Mouse (Mus musculus): Measurements from ENCODE around the gene Mdc1. TPM values are rescaled to one million over a fixed set of nuclear protein-coding genes. Genes with fewer than 3 reads are reported as not detected.
A peak's percentile ranks its signal among the peaks of the same experiment; 100 is the strongest.
"Not testable (repeated sequence)": the region's sequence is repeated elsewhere in the genome, so short reads cannot be mapped to it uniquely, and the experiment has no call there.

The Mdc1 gene
- total RNA-seq, 2 experiments from 2014 or later: 15.8 to 16.2 TPM

DNA sequence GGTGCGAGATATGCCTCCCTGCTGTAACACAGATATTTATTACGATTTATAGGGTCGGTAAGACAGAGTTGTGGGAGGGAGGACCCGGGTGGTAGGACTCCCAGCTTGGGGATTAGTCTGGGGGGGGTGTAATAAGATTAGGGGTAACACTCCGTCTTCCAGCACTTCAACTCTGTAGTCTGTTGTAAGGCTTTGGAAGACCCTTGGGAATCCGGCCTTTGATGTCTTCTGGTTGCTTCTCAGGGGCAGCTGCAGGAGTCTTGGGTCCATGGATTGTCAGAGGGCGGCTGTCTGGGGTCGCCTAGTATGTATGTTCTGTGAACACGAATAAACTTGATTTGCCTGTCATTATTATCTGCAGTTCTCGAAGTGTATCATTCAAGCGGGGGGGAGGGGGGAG, 18.8 kb upstream of the Mdc1 start:
- DNase-seq (ENCODE audit: low spot score in 2 of 2): no peak

DNA sequence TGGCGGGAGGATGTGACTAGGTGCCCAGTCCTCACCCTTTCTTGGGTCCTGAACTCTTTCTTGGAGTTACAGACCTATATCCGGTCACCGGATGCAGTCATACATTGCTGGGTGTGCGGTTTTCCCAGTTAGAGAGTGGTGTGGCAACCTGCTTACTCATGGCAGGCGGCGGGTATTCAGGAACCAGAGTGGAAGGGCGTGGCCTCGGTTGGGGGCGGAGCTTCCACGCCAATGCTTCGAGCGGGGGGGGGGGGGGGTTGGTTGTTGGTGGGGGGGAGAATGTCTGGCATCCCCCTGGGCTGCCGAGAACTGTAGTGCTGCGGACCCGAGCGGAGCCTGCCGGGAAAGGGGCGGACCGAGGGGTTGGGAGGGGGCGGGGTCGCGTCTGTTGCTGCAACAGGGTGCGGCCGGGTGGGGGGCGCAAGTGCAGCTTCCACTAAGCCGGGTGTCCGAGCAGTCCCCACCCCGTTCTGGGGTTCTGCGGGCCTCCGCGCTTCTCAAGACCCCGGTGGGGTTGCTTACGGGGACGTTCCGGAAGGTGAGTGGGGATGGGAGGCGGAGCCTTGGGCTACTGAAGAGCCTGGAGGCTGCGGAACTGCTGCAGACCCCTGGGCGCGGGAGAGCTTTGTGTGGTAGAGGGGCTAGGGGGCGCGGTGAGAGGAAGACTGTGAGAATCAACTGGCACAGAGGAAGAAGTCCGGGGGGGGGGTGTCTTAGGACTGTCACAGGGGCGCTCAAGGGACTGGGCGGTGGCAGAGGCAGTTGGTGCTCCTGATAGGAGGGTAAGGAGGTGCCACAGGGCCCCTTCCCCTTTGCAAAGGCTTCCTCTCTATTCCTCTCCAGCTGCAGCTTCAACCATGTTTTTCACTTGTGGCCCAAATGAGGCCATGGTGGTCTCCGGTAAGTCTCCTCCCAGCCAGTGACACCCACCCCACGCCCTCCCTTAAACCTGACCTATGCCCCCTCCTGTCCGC, 18.1 kb upstream of the Mdc1 start, which contains the start of gene Flot1:
Flot1 (plus strand) TSS at position 267 of the 974 bp plus-strand sequence.
- DNase-seq (ENCODE audit: low spot score in 2 of 2): peak; percentile 71 to 83

DNA sequence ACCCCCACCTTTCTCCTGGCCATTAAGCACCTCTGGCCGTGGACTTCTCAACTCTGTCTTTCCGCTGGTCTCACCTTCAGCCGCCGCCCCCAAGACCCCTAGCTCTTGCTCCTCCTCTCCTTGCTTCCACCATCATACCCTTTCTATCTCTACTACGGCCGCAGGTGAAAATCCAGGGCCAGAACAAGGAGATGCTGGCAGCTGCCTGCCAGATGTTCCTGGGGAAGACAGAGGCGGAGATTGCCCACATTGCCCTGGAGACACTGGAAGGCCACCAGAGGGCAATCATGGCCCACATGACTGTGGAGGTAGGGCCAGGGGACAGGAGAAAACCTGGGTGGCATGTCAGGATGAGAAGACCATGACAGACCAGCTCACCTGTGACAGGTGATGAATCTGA, 16.9 kb upstream of the Mdc1 start:
- no peak for DNase-seq (ENCODE audit: low spot score in 2 of 2)

DNA sequence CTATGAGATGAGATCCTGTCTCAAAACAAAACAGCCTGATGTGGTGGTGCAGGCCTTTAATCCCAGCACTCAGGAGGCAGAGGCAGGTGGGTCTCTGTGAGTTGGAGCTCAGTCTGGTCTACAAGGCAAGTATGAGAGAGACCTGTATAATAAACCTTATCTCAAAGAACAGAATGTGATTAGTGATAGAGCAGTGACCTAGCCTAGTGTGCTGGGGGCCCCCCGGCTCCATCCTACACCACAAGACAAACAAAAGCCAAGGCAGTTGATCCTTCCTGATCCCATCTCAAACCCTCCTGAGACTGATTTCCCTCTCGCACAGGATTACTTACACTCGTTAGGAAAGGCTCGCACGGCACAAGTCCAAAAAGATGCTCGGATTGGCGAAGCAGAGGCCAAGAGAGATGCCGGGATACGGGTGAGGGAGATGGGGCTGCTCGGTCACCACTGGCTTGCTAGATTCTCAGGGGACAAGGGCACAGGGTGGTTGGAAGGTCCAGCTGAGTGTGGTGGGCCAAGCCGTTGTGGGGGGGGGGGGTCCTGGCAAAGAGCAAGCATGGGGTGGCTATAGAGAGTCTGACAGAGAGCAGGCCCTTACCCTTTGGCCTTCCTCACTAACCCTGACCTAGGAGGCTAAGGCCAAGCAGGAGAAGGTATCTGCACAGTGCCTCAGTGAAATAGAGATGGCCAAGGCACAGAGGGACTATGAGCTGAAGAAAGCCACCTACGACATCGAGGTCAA, 16.0 kb upstream of the Mdc1 start:
- DNase-seq (ENCODE audit: low spot score in 2 of 2): no peak

DNA sequence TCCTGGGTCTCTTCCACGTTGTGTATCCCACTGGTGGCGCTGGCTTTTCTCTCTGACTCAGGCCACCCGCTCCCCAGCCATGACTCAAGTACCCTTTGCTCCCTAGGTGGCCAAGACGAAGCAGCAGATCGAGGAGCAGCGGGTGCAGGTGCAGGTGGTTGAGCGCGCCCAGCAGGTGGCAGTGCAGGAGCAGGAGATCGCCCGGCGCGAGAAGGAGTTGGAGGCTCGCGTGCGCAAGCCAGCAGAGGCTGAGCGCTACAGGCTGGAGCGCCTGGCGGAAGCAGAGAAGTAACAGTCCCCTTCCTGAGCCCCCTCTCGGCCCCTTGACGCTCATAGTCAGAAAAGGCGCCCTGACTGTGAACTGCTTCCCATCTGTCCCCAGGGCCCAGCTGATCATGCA, 11.6 kb upstream of the Mdc1 start:
- DNase-seq (ENCODE audit: low spot score in 2 of 2): peak; percentile 80 to 85

DNA sequence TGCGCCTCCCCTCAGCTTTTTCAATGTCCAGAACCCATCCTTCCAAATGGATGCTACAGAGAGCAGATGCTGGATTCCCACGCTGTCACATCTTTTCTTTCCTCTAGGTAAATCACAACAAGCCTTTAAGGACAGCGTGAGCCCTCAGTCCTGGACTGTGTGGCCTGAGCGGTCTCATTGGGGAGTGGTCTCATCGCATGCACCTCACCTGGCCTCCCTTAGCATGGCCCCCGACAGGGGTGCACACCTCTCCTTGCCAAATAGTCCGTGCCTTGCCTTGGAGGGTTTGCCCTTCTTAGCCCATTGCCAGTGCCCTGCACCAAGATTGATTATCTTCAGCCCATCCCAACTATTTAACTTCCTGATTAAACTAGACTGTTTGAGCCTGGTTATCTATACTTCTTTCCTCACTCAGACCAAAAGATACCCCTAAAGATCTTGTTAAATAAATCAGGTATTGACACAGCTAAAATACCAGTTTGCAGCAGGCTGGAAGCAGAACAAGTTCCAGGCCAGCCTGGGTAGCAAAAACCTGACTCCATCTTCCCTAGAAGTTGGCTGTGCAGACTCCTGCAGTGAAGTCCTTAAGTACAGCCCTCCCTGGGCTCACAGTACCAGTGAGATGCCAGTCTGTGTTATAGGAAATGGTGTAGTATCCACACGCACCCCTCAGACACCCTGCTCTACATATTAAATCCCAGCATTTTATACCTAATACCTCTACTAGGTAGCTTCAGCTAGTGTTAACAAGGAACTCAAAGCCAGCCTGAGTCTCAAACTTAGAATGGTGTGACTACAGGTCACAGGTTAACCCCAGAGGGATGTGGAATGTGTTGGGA, 8.7 kb upstream of the Mdc1 start:
- DNase-seq (ENCODE audit: low spot score in 2 of 2): no peak

DNA sequence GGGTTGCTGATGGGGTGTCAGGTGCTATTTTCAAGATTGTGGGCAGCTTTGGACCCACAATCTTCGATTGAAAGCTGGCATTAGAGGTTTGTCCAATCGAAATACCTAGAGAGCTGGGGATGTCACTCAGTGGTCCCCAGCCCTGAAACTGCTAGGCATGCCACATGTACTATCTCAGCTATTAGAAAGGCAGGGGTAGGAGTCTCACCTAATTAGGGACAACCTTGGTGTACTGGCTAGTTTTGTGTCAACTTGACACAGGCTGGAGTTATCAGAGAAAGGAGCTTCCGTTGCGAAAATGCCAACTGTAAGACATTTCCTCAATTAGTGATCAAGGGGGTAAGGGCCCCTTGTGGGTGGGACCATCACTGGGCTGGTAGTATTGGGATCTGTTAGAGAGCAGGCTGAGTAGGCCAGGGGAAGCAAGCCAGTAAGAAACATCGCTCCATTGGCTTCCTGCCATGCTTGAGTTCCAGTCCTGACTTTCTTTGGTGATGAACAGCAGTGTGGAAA, 8.0 kb upstream of the Mdc1 start:
- peak; percentile 28 to 43 for DNase-seq (ENCODE audit: low spot score in 2 of 2)

DNA sequence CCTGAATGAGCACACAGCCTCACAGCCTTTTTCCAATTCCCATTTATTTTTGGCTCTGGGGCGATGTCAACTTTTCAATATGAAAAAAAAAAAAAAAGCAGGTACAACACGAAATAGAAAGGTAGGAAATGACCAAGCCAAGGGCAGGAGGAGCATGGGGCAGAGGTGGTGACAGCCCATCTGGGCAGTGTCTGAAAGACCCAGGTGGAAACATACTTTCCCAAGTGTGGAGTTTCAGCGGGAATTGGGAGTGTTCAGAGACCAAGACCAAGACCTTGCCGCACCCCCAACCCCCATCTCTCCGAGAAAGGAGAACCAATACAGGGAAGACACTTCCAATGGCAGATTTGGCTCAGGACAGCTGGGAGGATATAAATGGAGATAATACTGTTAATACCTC, 7.4 kb upstream of the Mdc1 start:
- DNase-seq (ENCODE audit: low spot score in 2 of 2): no peak

DNA sequence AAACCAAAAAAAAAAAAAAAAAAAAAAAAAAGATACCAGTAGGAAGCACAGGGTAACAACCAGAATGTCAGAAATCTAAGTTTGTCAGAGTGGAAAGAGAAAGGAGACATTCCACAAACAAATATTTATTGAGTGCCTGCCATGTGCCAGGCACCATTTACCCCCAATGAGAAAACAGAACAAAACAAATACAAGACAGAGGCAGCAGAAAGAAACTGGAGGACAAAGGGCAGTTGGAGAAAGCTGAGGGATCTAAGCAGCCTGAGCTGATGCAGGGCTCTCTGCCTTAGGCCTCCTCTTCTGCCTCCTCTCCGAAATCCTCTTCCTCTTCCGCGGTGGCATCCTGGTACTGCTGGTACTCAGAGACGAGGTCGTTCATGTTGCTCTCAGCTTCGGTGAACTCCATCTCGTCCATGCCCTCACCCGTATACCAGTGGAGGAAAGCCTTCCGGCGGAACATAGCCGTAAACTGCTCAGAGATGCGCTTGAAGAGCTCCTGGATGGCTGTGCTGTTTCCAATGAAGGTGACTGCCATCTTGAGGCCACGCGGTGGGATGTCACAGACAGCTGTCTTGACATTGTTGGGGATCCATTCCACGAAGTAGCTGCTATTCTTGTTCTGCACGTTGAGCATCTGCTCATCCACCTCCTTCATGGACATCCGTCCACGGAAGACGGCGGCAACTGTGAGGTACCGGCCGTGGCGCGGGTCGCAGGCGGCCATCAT, 6.5 kb upstream of the Mdc1 start:
- DNase-seq (ENCODE audit: low spot score in 2 of 2): peak in 1 of 2 experiments; percentile 41

DNA sequence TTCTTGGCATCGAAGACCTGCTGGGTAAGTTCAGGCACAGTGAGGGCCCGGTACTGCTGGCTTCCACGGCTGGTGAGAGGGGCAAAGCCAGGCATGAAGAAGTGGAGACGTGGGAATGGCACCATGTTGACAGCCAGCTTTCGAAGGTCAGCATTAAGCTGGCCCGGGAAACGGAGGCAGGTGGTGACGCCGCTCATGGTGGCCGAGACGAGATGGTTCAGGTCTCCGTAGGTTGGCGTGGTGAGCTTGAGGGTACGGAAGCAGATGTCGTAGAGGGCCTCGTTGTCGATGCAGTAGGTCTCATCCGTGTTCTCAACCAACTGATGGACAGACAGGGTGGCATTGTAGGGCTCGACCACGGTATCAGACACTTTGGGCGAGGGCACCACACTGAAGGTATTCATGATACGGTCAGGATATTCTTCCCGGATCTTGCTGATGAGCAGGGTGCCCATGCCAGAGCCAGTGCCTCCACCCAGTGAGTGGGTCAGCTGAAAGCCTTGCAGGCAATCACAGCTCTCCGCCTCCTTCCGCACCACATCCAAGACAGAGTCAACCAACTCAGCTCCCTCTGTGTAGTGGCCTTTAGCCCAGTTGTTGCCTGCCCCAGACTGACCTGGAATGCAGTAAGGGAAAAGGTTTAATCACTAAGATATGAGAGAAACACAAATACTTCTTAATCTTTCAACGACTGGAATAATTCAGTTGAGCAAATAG, 5.7 kb upstream of the Mdc1 start:
- peak in 1 of 2 experiments; percentile 47 for DNase-seq (ENCODE audit: low spot score in 2 of 2)

DNA sequence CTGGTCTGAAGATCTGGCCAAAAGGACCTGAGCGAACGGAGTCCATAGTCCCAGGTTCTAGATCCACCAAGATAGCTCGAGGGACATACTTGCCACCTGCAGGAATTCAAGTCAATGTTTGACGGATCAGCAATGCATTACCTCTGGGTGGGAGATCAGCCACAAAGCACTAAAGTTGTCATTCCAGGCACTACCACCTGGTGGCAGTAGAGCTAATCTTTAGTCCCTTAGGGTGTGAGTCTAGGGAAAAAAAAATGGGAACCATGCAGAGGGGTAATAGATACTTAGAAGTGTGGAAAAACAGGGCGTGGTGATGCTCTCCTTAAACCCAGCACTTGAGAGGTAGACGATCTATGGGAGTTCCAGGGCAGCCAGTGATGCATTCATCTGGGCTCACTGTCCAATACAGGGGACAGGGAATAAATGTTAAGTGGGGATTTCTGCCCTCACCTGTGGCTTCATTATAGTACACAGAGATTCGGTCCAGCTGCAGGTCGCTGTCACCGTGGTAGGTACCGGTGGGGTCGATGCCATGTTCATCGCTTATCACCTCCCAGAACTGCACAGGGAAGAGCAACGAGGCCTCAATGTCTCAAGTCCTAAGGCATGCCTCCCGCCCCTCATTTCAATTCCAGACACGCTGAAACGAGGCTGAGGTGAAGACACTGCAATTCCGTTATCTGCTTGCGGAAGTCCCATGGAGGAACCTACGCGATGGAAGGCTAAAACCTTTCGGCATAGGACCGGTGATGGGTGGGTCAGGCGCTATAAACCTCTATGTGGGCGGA, 4.9 kb upstream of the Mdc1 start:
- peak; percentile 92 to 94 for DNase-seq (ENCODE audit: low spot score in 2 of 2)

DNA sequence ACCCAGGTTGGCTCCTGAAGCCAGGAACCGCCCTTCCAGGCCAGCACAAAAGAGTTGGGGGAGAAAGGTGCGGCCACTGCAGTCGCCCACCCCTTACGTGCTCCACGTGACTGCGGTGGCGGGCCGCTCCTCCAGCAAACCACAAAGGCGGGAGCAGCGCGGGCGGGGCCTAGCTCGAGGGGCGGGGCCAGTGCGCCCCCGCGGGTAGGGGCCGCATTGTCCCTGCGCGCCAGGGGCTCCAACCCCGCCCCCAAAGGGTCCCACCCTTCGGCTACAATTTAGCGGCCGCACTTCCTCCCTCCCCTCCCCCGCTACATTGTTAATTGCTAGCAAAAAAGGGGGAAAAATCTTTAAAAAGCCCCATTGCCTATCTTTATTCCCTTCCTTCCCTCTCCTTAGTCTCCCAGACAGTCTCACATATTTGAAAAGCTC, 4.3 kb upstream of the Mdc1 start:
- DNase-seq (ENCODE audit: low spot score in 2 of 2): peak; percentile 81 to 90

DNA sequence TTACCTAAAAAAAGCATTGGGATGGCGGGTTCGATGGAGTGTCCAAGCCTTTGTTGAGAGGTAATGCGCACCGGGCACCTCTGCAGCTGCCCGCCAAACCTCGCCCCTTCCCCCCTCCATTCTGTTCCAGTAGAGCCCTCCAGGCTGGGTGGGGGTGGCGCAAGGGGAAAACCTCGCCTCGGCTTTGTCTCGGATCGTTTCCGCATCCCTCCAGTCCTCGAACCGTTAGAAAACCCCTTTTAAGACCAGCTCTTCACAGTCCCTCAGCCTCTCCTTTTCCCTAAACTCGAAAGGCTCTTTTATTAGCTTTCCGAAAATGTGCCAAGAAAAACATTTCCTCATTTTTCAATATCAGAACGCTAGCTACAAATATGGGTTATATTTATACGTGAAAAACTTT, 3.8 kb upstream of the Mdc1 start:
- DNase-seq (ENCODE audit: low spot score in 2 of 2): peak; percentile 60 to 76

DNA sequence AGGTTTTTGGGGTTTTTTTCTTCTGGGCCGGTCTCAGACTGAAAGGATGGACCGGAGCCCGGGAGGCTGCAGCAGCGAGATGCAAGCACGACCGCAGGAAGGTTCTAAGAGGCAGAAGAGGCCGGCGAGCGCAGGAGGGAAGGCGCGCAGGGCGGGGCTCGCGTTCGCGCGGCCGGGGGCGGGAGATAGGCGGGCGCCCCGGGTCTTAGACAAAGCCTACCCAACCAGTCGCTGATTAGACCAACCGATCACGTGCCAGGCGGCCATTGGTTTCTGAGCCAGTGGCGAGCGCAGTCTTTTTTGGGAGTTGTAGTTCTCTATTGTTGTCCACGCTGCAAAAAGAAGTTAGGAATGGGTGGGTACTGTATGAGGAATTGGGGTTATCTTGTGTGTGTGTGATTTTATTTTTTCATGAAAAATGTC, 3.2 kb upstream of the Mdc1 start, which contains the start of gene Tubb5:
Tubb5 (minus strand) TSS at position 185 of the 423 bp plus-strand sequence.
- peak; percentile 93 to 96 for DNase-seq (ENCODE audit: low spot score in 2 of 2)

DNA sequence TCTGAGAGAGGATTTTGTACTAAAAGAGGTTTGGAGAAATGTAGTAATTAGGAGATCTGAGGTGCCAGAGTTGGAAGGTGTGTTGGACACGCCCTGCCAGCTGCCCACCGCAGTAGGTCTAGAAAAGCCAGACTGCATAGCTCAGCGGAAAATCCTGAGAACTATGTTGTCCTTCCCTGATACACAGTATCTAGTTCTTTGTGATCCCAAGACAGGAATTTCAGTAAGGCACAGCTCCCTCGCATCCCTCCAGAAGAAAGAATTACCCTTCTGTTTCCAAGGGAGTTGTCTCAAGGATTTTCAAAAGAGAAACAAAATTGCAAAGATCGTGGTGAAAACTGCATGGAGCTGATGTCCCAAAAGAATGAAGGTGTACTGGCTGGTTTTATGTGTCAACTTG, 2.7 kb upstream of the Mdc1 start:
- DNase-seq (ENCODE audit: low spot score in 2 of 2): no peak

DNA sequence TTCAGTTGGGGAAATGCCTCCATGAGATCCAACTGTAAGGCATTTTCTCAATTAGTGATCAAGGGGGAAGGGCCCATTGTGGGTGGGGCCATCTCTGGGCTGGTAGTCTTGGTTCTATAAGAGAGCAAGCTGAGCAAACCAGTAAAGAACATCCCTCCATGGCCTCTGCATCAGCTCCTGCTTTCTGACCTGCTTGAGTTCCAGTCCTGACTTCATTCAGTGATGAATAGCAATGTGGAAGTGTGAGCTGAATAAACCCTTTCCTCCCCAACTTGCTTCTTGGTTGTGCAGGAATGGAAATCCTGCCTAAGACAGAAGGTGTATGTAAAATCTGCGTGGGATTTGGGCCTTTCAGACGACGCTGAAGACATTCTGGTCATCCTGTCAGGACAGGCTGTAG, 2.3 kb upstream of the Mdc1 start:
- not testable (repeated sequence) for DNase-seq (ENCODE audit: low spot score in 2 of 2)

DNA sequence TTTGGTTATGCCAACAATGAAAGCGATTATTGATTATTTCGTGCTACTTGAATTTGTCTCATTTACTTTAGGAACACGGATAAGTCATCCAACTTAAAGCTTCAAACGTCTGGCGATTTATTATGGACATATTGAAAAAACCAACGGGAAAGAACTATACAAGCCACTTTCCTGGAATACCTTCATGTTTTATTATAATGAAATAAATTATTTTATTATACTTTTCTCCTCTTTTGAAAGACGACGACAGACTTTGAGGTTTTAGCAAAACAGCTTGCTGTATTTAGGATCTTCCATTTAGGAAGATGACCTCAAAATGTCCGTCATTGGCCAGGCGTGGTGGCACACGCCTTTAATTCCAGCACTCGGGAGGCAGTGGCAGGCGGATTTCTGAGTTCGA, 754 bp upstream of the Mdc1 start:
- DNase-seq (ENCODE audit: low spot score in 2 of 2): no peak

DNA sequence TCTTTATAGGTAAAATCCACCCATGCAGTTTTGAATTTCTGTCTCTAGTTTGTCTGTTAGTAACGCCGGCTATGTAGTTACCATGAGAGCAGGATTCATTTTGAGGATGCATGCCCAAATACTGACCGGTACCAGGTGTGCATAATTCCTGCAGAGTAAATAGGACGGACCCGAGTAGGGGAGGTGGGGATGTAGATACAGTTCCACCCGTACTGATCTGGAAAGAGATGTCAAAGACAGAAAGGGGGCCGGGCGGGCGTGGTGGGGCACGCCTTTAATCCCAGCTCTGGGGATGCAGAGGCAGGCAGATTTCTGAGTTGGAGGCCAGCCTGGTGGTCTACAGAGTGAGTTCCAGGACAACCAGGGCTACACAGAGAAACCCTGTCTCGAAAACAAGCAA, 691 bp downstream of the Mdc1 start:
- DNase-seq (ENCODE audit: low spot score in 2 of 2): no peak

DNA sequence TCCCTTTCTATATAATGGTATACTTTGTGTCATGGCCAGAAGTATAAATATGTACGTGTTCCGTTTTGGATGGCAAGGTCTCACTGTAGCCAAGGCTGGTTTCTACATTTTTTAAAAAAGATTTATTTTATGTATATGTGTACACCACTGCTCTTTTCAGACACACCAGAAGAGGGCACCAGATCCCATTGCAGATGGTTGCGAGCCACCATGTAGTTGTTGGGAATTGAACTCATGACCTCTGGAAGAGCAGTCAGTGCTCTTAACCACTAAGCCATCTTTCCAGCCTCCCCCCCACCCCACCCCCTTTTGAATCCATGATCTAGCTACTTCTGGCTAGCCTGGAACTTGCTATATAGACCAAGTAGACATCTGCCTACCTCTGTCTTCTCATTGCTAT, 2.2 kb downstream of the Mdc1 start:
- no peak for DNase-seq (ENCODE audit: low spot score in 2 of 2)

Measured in layer of hippocampus, postnatal 10 days (tissue).